Comparison of ENCODE assay signal across 8 mouse cellular contexts in genomic region chr3:133091121-133091663, GRCm38 (mm10). TPM values are rescaled to one million over a fixed set of nuclear protein-coding genes. Genes with fewer than 3 reads are reported as not detected.
DNase-seq lines count a peak whose midpoint lies in the region; ATAC-seq and TF ChIP-seq lines count a peak whose summit lies in the region.

No protein-coding gene starts in this region.

- H3K9ac ChIP-seq in kidney, embryonic 16.5 days (replicated peaks; ENCODE audit: low read length) = peak overlapping the region; percentile 98
- peak overlapping the region; percentile 86 for H3K9ac ChIP-seq in liver, embryonic 14.5 days (replicated peaks)

- DNase-seq in kidney, postnatal 4 days = no peak
- DNase-seq in R1 (ENCODE audit: low read depth, low spot score) = peak; percentile 78
- peak; percentile 41 for DNase-seq in hindlimb bud, embryonic 11.5 days (ENCODE audit: extremely low spot score, low read depth, low spot score)
- DNase-seq in liver, embryonic 14.5 days (ENCODE audit: low read depth in 3 of 3, low spot score in 3 of 3) = peak in 2 of 3 experiments; percentile 29 to 44
- peak; percentile 58 for DNase-seq in right cerebral cortex, postnatal 14 days
- no peak for DNase-seq in natural killer cell, adult 2 months (ENCODE audit: low spot score in 2 of 2)

- no peaks in the 10 kb centered on the region for H3K9me3 ChIP-seq in kidney, embryonic 16.5 days (ENCODE audit: low read length)
- no peaks in the 10 kb centered on the region for H3K9me3 ChIP-seq in liver, embryonic 14.5 days (ENCODE audit: control insufficient read depth, low read length)

- peak overlapping the region; percentile 98 for H3K27ac ChIP-seq in kidney, embryonic 16.5 days (ENCODE audit: low read length)
- peak overlapping the region; percentile 75 for H3K27ac ChIP-seq in liver, embryonic 14.5 days

- TF ChIP-seq EP300 in liver, embryonic 14.5 days (IDR thresholded peaks at IDR 0.05; ENCODE audit: low read depth) = no peak

- ATAC-seq in kidney, embryonic 16.5 days (ENCODE audit: low FRiP score, low TSS enrichment) = peak; percentile 84
- ATAC-seq in erythroblast, adult 5-6 weeks (replicated peaks; ENCODE audit: low FRiP score, poor library complexity, severe bottlenecking) = peak; percentile 58
- ATAC-seq in liver, embryonic 14.5 days (ENCODE audit: insufficient read depth) = peak; percentile 84

- peak overlapping the region; percentile 95 for H3K4me3 ChIP-seq in kidney, embryonic 16.5 days (ENCODE audit: low read length)
- peak overlapping the region; percentile 71 to 97 for H3K4me3 ChIP-seq in liver, embryonic 14.5 days (ENCODE audit: insufficient read depth in 1 of 2, low read depth in 2 of 2, low read length in 2 of 2)

- H3K36me3 ChIP-seq in kidney, embryonic 16.5 days (ENCODE audit: insufficient read depth, low read length) = no peaks in the 10 kb centered on the region
- no peaks in the 10 kb centered on the region for H3K36me3 ChIP-seq in liver, embryonic 14.5 days (replicated peaks; ENCODE audit: control insufficient read depth, insufficient read depth, low read depth)

- H3K4me2 ChIP-seq in kidney, embryonic 16.5 days (replicated peaks; ENCODE audit: low read depth, low read length) = peak overlapping the region; percentile 80
- H3K4me2 ChIP-seq in liver, embryonic 14.5 days (ENCODE audit: low read depth) = peak overlapping the region; percentile 69

- WGBS in kidney, embryonic 16.5 days = 0% methylated on average over 42 of the region's 44 CpGs
- under 1% methylated on average over 42 of the region's 44 CpGs for WGBS in liver, embryonic 14.5 days (ENCODE audit: insufficient replicate concordance)

- peaks cover 24% of the 10 kb centered on the region for H3K4me1 ChIP-seq in kidney, embryonic 16.5 days (ENCODE audit: insufficient read depth, low read length)
- H3K4me1 ChIP-seq in liver, embryonic 14.5 days (replicated peaks; ENCODE audit: control insufficient read depth in 2 of 2, insufficient read depth in 2 of 2, low read length in 1 of 2) = peaks cover 6 to 13% of the 10 kb centered on the region in 2 experiments

- TF ChIP-seq CTCF in liver, embryonic 14.5 days (IDR thresholded peaks at IDR 0.05; ENCODE audit: low read depth) = no peak

- H3K27me3 ChIP-seq in kidney, embryonic 16.5 days (ENCODE audit: insufficient read depth, low read length) = no peaks in the 10 kb centered on the region
- no peaks in the 10 kb centered on the region for H3K27me3 ChIP-seq in liver, embryonic 14.5 days (ENCODE audit: control insufficient read depth, insufficient read depth, low read length)

RNA-seq across cellular contexts. Expression of gene Ints12, which starts 0.4 kb away (rescaled TPM):
- polyA plus RNA-seq in kidney, embryonic 16.5 days (2015; fragmentation: Nextera tagmentation; extraction: Ambion mirVana) = 24.5 and 26.5 TPM in 2 replicates
- total RNA-seq in erythroblast, adult 5-6 weeks (2015; ENCODE audit: low replicate concordance) = 10.4 and 10.9 TPM in 2 replicates
- 11.6 and 18.1 TPM in 2 replicates for total RNA-seq in erythroblast, adult 5-6 weeks (2017; ENCODE audit: low replicate concordance)
- 4.3 and 6.9 TPM in 2 replicates for polyA plus RNA-seq in liver, embryonic 14.5 days (2012; rRNA removed)
- 8.9 and 9.7 TPM in 2 replicates for polyA plus RNA-seq in liver, embryonic 14.5 days (2014; fragmentation: Nextera tagmentation; extraction: Ambion mirVana)

RNA-seq across cellular contexts. Expression of gene Gstcd, which starts 0.6 kb away (rescaled TPM):
- 6.6 and 7.1 TPM in 2 replicates for polyA plus RNA-seq in kidney, embryonic 16.5 days (2015; fragmentation: Nextera tagmentation; extraction: Ambion mirVana)
- 3.7 and 4.8 TPM in 2 replicates for total RNA-seq in erythroblast, adult 5-6 weeks (2015; ENCODE audit: low replicate concordance)
- total RNA-seq in erythroblast, adult 5-6 weeks (2017; ENCODE audit: low replicate concordance) = 5.3 and 7.7 TPM in 2 replicates
- 3.7 and 5.3 TPM in 2 replicates for polyA plus RNA-seq in liver, embryonic 14.5 days (2012; rRNA removed)
- 2.3 and 3.0 TPM in 2 replicates for polyA plus RNA-seq in liver, embryonic 14.5 days (2014; fragmentation: Nextera tagmentation; extraction: Ambion mirVana)

Comparison
In these comparisons a context has a peak if more than half of its experiments do, and no peak if none do; other contexts are left out.
1. DNase-seq: peak in R1 (single experiment), hindlimb bud, embryonic 11.5 days (single experiment), liver, embryonic 14.5 days (2 of 3) and right cerebral cortex, postnatal 14 days (single experiment); none in kidney, postnatal 4 days (0 of 2) and natural killer cell, adult 2 months (0 of 2).
2. Peak in every context shown above with its lines, with median percentiles within 50 percentile points of each other: ATAC-seq.